Mouse (Mus musculus): ENCODE results near the gene Olfr1414.

DNA sequence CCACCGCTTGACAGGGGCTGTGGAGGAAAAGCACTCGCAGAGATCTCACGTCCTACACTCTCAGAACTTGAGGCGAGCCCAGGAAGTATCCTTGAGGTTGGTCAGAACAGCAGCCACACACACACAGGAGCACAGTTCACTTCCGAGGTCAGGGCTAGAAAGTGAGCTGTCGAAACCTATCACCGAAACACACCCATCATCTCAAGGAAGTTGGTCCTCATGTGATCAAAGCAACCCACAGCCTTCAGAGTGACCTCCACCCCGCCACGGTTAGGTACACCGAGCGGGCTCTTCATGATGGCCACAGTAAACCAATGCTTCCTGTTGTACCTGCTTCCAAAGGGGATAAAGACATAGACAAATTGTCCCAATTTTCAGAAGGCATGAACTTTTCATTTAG is 3.1 kb downstream of the Olfr1414 start:
- TF ChIP-seq POLR2A (IDR thresholded peaks at IDR 0.05; ENCODE audit: control insufficient read depth, low read depth, low read length) (no peak), CTCF (IDR thresholded peaks at IDR 0.05; ENCODE audit: control insufficient read depth, insufficient read depth, insufficient replicate concordance, low read depth, low read length) (no peak)
